Mouse (Mus musculus): ENCODE measurements around the gene Gbx2. TPM values are rescaled to one million over a fixed set of nuclear protein-coding genes. Genes with fewer than 3 reads are reported as not detected.

Gene Gbx2
- total and polyA plus RNA-seq, 2 experiments from 2014 or later = 22.1 to 26.9 TPM

- no peak overlapping the region for H3K27ac ChIP-seq
- H3K36me3 ChIP-seq (ENCODE audit: insufficient read depth, low read length) = no peaks in the 10 kb centered on the region
- no peaks in the 10 kb centered on the region for H3K9me3 ChIP-seq (ENCODE audit: low read length)
- H3K4me1 ChIP-seq (ENCODE audit: insufficient read depth, low read length) = peaks cover 15% of the 10 kb centered on the region; the same call in 1 of the 2 replicates
- H3K27me3 ChIP-seq (ENCODE audit: insufficient read depth, low read length) = peaks cover 54% of the 10 kb centered on the region
- DNase-seq (ENCODE audit: low spot score) (peak; percentile 5), ATAC-seq (no peak)
- H3K4me2 ChIP-seq (ENCODE audit: low read depth, low read length) = peak overlapping the region; percentile 57
- no peak for TF ChIP-seq CTCF (IDR thresholded peaks at IDR 0.05; ENCODE audit: low read depth)
- H3K4me3 ChIP-seq (ENCODE audit: low read length) = peak overlapping the region; percentile 25
- 5% methylated on average over 36 of the region's 36 CpGs for WGBS
- H3K9ac ChIP-seq (replicated peaks; ENCODE audit: low read length) = no peak overlapping the region
Observed at GRCm38 (mm10) chr1:89927061-89927661, 3.8 kb downstream of the Gbx2 start.

GRCm38 (mm10) chr1:89926583-89927060 is 4.4 kb downstream of the Gbx2 start:
- Histone ChIP-seq H3K27me3 (ENCODE audit: insufficient read depth, low read length) (peaks cover 54% of the 10 kb centered on the region), H3K4me3 (ENCODE audit: low read length) (no peak overlapping the region), H3K36me3 (ENCODE audit: insufficient read depth, low read length) (no peaks in the 10 kb centered on the region), H3K9ac (replicated peaks; ENCODE audit: low read length) (no peak overlapping the region), H3K27ac (no peak overlapping the region), H3K9me3 (ENCODE audit: low read length) (no peaks in the 10 kb centered on the region), H3K4me2 (ENCODE audit: low read depth, low read length) (peak overlapping the region; percentile 57), H3K4me1 (ENCODE audit: insufficient read depth, low read length) (peaks cover 16% of the 10 kb centered on the region; the same call in 1 of the 2 replicates)
- no peak for ATAC-seq
- 27% methylated on average over 9 of the region's 9 CpGs for WGBS
- no peak for TF ChIP-seq CTCF (IDR thresholded peaks at IDR 0.05; ENCODE audit: low read depth)
- no peak for DNase-seq (ENCODE audit: low spot score)

GRCm38 (mm10) chr1:89925501-89926190 is 5.3 kb downstream of the Gbx2 start:
- WGBS = 32% methylated on average over 12 of the region's 12 CpGs
- Histone ChIP-seq H3K9ac (replicated peaks; ENCODE audit: low read length) (no peak overlapping the region), H3K4me3 (ENCODE audit: low read length) (no peak overlapping the region), H3K9me3 (ENCODE audit: low read length) (no peaks in the 10 kb centered on the region), H3K27me3 (ENCODE audit: insufficient read depth, low read length) (peaks cover 51% of the 10 kb centered on the region), H3K4me2 (ENCODE audit: low read depth, low read length) (no peak overlapping the region), H3K36me3 (ENCODE audit: insufficient read depth, low read length) (no peaks in the 10 kb centered on the region), H3K4me1 (ENCODE audit: insufficient read depth, low read length) (peaks cover 10% of the 10 kb centered on the region; the same call in 1 of the 2 replicates), H3K27ac (no peak overlapping the region)
- DNase-seq (ENCODE audit: low spot score) (peak; percentile 27), ATAC-seq (no peak)
- no peak for TF ChIP-seq CTCF (IDR thresholded peaks at IDR 0.05; ENCODE audit: low read depth)

GRCm38 (mm10) chr1:89923642-89924020 is 7.3 kb downstream of the Gbx2 start:
- H3K4me2 ChIP-seq (ENCODE audit: low read depth, low read length) = peak overlapping the region; percentile 45; the same call in 1 of the 2 replicates
- H3K36me3 ChIP-seq (ENCODE audit: insufficient read depth, low read length) = no peaks in the 10 kb centered on the region
- WGBS = 14% methylated on average over 14 of the region's 14 CpGs
- peaks cover 10% of the 10 kb centered on the region; the same call in 1 of the 2 replicates for H3K4me1 ChIP-seq (ENCODE audit: insufficient read depth, low read length)
- H3K9me3 ChIP-seq (ENCODE audit: low read length) = no peaks in the 10 kb centered on the region
- no peak for TF ChIP-seq CTCF (IDR thresholded peaks at IDR 0.05; ENCODE audit: low read depth)
- no peak overlapping the region for H3K27ac ChIP-seq
- ATAC-seq = no peak
- no peak overlapping the region for H3K9ac ChIP-seq (replicated peaks; ENCODE audit: low read length)
- H3K4me3 ChIP-seq (ENCODE audit: low read length) = 0 out of 2 replicates have a peak overlapping the region, but pooled peaks have one; percentile 21
- peaks cover 60% of the 10 kb centered on the region for H3K27me3 ChIP-seq (ENCODE audit: insufficient read depth, low read length)
- DNase-seq (ENCODE audit: low spot score) = no peak

- H3K9ac ChIP-seq (replicated peaks; ENCODE audit: low read length) = no peak overlapping the region
- H3K4me2 ChIP-seq (ENCODE audit: low read depth, low read length) = peak overlapping the region; percentile 45
- H3K36me3 ChIP-seq (ENCODE audit: insufficient read depth, low read length) = no peaks in the 10 kb centered on the region
- H3K27ac ChIP-seq = no peak overlapping the region
- H3K27me3 ChIP-seq (ENCODE audit: insufficient read depth, low read length) = peaks cover 55% of the 10 kb centered on the region
- WGBS = 3% methylated on average over 38 of the region's 41 CpGs
- no peak for DNase-seq (ENCODE audit: low spot score)
- peak overlapping the region; percentile 21 for H3K4me3 ChIP-seq (ENCODE audit: low read length)
- TF ChIP-seq CTCF (IDR thresholded peaks at IDR 0.05; ENCODE audit: low read depth) = no peak
- H3K9me3 ChIP-seq (ENCODE audit: low read length) = no peaks in the 10 kb centered on the region
- no peak for ATAC-seq
- peaks cover 10% of the 10 kb centered on the region; the same call in 1 of the 2 replicates for H3K4me1 ChIP-seq (ENCODE audit: insufficient read depth, low read length)
Observed at GRCm38 (mm10) chr1:89922883-89923641, 7.9 kb downstream of the Gbx2 start.

- Histone ChIP-seq H3K27ac (no peak overlapping the region), H3K4me3 (ENCODE audit: low read length) (peak overlapping the region; percentile 21; the same call in 1 of the 2 replicates), H3K36me3 (ENCODE audit: insufficient read depth, low read length) (no peaks in the 10 kb centered on the region), H3K27me3 (ENCODE audit: insufficient read depth, low read length) (peaks cover 56% of the 10 kb centered on the region), H3K9ac (replicated peaks; ENCODE audit: low read length) (no peak overlapping the region), H3K4me1 (ENCODE audit: insufficient read depth, low read length) (peaks cover 10% of the 10 kb centered on the region; the same call in 1 of the 2 replicates), H3K9me3 (ENCODE audit: low read length) (no peaks in the 10 kb centered on the region), H3K4me2 (ENCODE audit: low read depth, low read length) (peak overlapping the region; percentile 45)
- TF ChIP-seq CTCF (IDR thresholded peaks at IDR 0.05; ENCODE audit: low read depth) = no peak
- peak; percentile 44 for DNase-seq (ENCODE audit: low spot score)
- ATAC-seq = peak; percentile 16; the same call in 1 of the 2 replicates
- 3% methylated on average over 7 of the region's 7 CpGs for WGBS
Observed at GRCm38 (mm10) chr1:89922282-89922681, 8.7 kb downstream of the Gbx2 start.
